Mouse (Mus musculus): ENCODE results near the gene Bcap29. TPM values are rescaled to one million over a fixed set of nuclear protein-coding genes. Genes with fewer than 3 reads are reported as not detected.

Gene Bcap29
- 4.8 and 21.3 TPM in 2 replicates for polyA plus RNA-seq (2012; ENCODE audit: low replicate concordance)

DNA sequence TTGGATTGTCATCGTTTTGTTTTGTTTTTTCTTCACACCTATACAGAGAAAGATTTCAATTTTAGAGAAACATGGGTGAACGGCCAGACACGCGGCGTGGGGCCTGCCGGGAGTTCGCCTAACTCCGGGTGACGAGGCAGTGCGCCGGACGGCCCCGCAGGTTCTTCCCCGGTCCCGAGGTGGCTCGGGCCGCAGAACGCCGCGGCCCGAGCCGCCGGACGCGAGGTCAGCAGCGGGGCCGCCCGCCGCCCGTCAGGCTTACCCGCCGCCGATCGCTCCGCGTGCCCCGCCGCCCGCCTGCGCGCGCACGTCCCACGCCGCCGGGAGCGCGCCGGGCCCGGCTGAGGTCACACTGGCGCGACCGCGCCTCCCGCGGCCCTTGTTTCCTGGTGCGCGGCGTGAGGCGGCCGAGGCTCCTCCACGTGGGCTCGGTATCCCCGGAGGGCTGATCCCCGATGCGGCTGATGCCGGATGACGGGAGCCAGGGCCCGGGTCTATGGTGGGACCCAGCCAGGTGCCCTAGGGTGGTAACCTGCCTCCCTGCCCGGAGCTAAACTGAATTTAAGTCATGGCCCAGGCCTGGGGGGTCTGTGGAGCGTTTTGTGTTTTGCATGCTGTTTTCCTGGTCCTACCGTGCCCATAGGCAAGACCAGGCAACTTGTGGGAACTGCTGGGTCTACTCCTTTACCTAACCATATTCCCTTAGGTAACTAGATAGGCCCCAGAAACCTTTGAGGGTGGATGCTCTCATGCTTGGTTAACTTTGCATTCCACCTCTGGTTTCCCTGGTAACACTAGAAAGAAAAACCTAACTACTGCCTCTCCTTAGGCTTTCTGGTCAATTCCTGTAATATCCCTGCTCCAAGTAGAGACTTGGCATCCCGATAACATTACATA lies at the start of gene Bcap29:
Bcap29 (minus strand) TSS at position 316 of the 897 bp plus-strand sequence.

DNA sequence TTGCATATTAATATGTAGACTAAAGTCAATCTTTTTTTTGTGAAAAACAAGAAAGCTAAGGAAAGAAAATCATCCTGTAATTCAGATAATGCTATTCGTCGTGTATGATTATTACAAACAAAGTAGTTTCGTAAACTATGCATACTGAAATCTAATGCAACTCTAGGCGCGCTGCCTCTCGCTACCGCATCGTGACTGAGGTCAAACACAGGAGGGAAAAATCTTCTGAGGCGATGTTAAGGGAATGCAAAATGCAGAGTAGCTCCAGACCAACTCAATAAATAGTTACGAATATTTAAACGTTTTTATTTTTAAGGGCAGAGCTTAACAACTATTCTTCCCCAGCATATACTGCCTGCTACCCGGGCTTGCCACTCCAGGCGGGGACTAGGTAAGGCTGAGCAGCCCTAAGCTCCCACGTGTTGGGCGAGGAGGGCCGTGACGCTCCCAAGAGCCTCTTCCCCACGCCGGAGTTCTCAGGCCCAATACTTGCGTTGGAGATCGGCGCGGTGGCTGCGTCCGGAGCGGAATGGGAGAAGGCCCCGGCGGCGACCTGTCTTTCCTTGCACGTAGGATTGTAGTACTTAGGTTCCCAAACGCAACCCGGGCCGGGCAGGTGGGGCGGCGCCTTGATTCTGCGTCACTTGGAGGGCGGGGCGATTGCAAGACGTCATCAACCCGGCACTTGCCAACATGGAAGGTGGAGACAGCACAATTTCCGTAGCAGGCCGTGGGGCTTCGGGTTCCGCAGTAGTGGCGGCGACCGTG lies 19.9 kb upstream of the Bcap29 start, which contains the start of the genes Dus4l and Cog5:
Dus4l (minus strand) TSS at position 630 of the 768 bp plus-strand sequence.
Cog5 (plus strand) TSS at position 673 of the 768 bp plus-strand sequence.

Other genes starting within 250 kb of the Bcap29 start
- not detected in 2 replicates for gene Slc26a3, start 243.8 kb downstream of the Bcap29 start, polyA plus RNA-seq (2012; ENCODE audit: low replicate concordance)
- 2.9 and 3.6 TPM in 2 replicates for gene Cbll1, start 135.0 kb downstream of the Bcap29 start, polyA plus RNA-seq (2012; ENCODE audit: low replicate concordance)
- gene Slc26a4, start 74.7 kb downstream of the Bcap29 start, polyA plus RNA-seq (2012; ENCODE audit: low replicate concordance), result not detected in 2 replicates
- gene Dus4l, start 20.2 kb upstream of the Bcap29 start, polyA plus RNA-seq (2012; ENCODE audit: low replicate concordance), result 4.1 and 10.4 TPM in 2 replicates
- gene Cog5, start 20.2 kb upstream of the Bcap29 start, polyA plus RNA-seq (2012; ENCODE audit: low replicate concordance), result 2.3 and 5.5 TPM in 2 replicates
- gene Gpr22, start 79.3 kb upstream of the Bcap29 start, polyA plus RNA-seq (2012; ENCODE audit: low replicate concordance), result not detected in 2 replicates